Mouse (Mus musculus): ENCODE measurements around the gene Elobl. TPM values are rescaled to one million over a fixed set of nuclear protein-coding genes. Genes with fewer than 3 reads are reported as not detected.

The Elobl gene
- polyA plus RNA-seq, 1 experiment from 2014 or later = not detected

DNA sequence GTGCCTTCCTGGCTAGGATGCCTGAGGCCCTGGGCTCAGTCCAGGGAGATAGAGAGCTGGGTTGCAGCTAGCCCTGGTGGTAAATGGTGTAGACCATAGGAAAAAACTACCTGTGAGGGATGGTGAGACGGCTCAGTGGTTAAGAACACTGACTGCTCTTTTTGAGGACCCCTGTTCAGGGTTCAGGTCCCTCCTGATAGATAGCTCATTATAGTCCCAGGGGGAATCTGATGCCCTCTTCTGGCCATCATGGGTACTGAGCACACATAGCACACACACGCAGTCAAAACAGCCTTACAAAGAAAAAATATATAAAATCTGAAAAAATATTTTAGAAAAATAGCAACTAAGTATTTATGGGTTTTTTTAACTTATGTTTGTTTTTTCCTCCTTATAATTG is 9.6 kb upstream of the Elobl start:
- Histone ChIP-seq H3K27me3 (ENCODE audit: control insufficient read depth, insufficient read depth, low read length) (no peaks in the 10 kb centered on the region), H3K9ac (ENCODE audit: low read length) (no peak overlapping the region), H3K36me3 (ENCODE audit: control insufficient read depth, insufficient read depth, low read length) (no peaks in the 10 kb centered on the region), H3K27ac (ENCODE audit: low read length) (no peak overlapping the region), H3K4me2 (ENCODE audit: low read depth, low read length) (no peak overlapping the region), H3K9me3 (replicated peaks; ENCODE audit: control insufficient read depth, low read length) (no peaks in the 10 kb centered on the region), H3K4me3 (replicated peaks; ENCODE audit: low read length) (no peak overlapping the region), H3K4me1 (ENCODE audit: control insufficient read depth, insufficient read depth, low read length) (0 out of 2 replicates have a peak, but pooled peaks cover 4% of the 10 kb centered on the region)
- no peak for ATAC-seq (ENCODE audit: insufficient read depth, low FRiP score)
- WGBS = 95% methylated on average over 2 of the region's 2 CpGs

DNA sequence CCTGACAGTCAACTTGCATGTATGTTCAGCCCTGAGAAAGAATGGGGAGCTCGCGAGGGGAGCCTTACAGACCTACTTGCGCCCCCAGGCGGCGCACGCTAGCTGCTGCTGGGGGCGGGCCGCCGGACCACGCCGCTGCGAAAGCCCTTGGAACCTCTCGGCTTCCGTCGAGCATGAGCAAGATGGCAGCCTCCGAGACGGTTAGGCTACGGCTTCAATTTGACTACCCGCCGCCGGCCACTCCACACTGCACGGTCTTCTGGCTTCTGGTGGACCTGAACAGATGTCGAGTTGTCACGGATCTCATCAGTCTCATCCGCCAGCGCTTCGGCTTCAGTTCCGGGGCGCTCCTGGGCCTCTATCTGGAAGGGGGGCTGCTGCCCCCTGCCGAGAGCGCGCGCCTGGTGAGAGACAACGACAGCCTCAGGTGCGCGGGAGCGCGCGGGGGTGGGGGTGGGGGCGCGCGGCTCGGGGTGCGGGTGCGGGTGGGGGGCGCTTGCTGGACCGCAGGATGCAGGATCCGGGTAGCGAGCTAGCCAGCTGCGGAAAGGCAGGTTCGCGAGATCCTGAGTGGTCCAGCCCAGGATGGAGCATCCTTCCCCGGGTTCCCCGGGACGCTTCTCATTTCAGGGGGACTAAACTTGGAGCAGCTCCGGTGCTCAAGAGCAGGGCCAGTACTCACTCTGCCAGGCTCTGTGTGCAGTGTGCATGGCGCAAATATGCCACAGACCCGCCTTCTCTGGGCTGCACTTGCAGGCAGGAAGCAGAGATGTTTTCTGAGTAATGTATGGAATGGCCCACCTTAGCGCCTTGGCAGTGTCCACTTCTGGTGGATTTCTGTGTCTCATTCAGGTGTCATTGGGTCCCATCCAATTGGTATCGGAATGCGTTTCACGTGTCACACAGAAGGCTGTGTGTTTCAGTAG is 7.3 kb upstream of the Elobl start:
- Histone ChIP-seq H3K36me3 (ENCODE audit: control insufficient read depth, insufficient read depth, low read length) (no peaks in the 10 kb centered on the region), H3K4me3 (replicated peaks; ENCODE audit: low read length) (peak overlapping the region; percentile 68), H3K27me3 (ENCODE audit: control insufficient read depth, insufficient read depth, low read length) (no peaks in the 10 kb centered on the region), H3K9ac (ENCODE audit: low read length) (peak overlapping the region; percentile 83), H3K27ac (ENCODE audit: low read length) (peak overlapping the region; percentile 73), H3K9me3 (replicated peaks; ENCODE audit: control insufficient read depth, low read length) (no peaks in the 10 kb centered on the region), H3K4me2 (ENCODE audit: low read depth, low read length) (peak overlapping the region; percentile 74), H3K4me1 (ENCODE audit: control insufficient read depth, insufficient read depth, low read length) (0 out of 2 replicates have a peak, but pooled peaks cover 4% of the 10 kb centered on the region)
- peak; percentile 82 for ATAC-seq (ENCODE audit: insufficient read depth, low FRiP score)
- WGBS = 2% methylated on average over 62 of the region's 62 CpGs

DNA sequence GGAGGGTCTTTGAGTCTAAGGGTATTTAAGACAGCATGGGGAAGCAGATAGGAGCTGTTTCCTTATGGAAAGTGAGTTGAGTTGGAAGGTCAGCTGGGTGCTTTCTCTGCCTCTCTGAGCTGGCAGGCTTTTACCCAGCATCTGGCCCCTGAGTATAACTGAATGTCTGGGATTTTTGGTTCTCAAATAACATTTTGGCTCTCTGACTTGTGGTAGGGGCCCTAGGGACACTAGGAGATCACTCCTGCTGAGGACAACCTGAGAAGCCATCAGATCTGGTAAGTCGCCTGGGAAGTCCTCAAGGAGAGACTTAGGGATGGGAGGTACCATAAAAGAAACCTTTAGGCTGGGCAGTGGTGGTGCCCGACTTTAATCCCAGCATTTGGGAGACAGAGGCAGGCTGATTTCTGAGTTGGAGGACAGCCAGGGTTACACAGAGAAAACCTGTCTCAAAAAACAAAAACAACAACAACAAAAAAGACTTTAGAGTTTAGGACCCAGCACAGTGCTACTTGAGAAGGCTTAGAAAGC is 3.5 kb upstream of the Elobl start, which contains the start of gene Coil:
Gene Coil, plus strand, starts transcription at position 51 of the 531 bp plus-strand sequence.
- 0 out of 2 replicates have a peak, but pooled peaks cover 4% of the 10 kb centered on the region for H3K4me1 ChIP-seq (ENCODE audit: control insufficient read depth, insufficient read depth, low read length)
- no peak within 1 kb of the TSS for H3K4me3 ChIP-seq (replicated peaks; ENCODE audit: low read length)
- no peaks in the 10 kb centered on the region for H3K9me3 ChIP-seq (replicated peaks; ENCODE audit: control insufficient read depth, low read length)
- no peak within 1 kb of the TSS for H3K27ac ChIP-seq (ENCODE audit: low read length)
- no peaks in the 10 kb centered on the region for H3K27me3 ChIP-seq (ENCODE audit: control insufficient read depth, insufficient read depth, low read length)
- ATAC-seq (ENCODE audit: insufficient read depth, low FRiP score) = no peak; the same call in 1 of the 2 replicates
- no peak within 1 kb of the TSS for H3K9ac ChIP-seq (ENCODE audit: low read length)
- no peak within 1 kb of the TSS for H3K4me2 ChIP-seq (ENCODE audit: low read depth, low read length)
- WGBS = 42% methylated on average over 2 of the region's 2 CpGs
- H3K36me3 ChIP-seq (ENCODE audit: control insufficient read depth, insufficient read depth, low read length) = no peaks in the 10 kb centered on the region

DNA sequence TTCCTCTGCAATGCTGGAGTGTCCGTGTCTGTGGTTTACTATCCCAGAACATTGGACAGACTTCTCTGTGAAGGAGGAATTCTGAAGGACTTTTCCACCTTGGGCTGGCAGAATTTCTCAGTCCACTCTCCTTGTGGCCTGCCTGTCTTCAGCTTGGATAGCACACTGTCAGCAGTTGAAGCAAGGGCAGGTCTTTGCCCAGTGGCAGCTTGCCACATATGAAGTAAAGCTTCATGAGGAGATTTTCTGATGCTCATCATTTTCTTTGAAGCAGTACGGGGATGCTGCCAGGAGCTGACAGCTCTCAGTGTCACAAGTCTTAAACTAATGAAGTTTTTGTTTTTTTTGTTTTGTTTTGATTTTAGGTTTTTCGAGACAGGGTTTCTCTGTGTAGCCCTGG is 7.9 kb downstream of the Elobl start:
- WGBS = 76% methylated on average over 3 of the region's 3 CpGs

DNA sequence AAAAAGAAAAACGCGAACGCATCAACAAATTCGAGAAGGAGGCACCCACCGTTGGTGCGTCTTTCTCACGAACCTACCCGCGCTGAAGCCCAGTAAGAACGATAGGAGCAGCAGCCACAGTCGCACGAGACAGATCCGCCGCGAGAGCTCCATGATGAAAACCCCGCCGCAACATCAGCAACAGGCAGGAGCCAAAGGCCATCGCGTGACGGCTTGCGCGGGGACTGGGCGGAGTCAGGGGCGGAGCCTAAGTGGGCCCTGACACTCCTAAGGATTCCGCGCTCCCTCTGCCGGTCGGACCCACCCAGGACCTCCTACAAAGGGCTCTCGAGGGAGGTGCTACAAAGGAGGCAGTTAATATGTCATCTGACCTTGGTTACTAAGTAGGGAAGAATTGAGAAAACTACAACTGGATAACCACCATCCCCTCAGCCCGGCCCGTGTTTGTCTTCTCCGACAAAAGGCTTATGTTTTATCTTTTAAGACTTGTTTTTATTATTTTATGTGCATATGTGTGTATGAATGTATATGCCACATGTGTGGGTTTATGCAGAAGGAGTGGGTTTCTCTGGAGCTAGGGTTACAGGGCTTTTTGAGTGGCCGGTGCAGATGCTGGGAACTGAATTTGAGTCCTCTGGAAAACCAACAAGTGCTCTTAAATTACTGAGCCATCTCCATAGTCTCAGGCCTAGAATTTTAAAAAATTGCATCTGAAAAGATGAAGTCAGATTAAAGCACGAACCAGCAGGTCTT is 11.3 kb downstream of the Elobl start, which contains the start of gene Scpep1:
Gene Scpep1, minus strand, starts transcription at position 249 of the 753 bp plus-strand sequence.
- Histone ChIP-seq H3K9ac (ENCODE audit: low read length) (peak within 1 kb of the TSS; percentile 72), H3K4me1 (ENCODE audit: control insufficient read depth, insufficient read depth, low read length) (peaks cover 12% of the 10 kb centered on the region), H3K36me3 (ENCODE audit: control insufficient read depth, insufficient read depth, low read length) (no peaks in the 10 kb centered on the region), H3K27me3 (ENCODE audit: control insufficient read depth, insufficient read depth, low read length) (no peaks in the 10 kb centered on the region), H3K4me2 (ENCODE audit: low read depth, low read length) (peak within 1 kb of the TSS; percentile 58), H3K9me3 (replicated peaks; ENCODE audit: control insufficient read depth, low read length) (no peaks in the 10 kb centered on the region), H3K27ac (ENCODE audit: low read length) (peak within 1 kb of the TSS; percentile 64; the same call in 1 of the 2 replicates), H3K4me3 (replicated peaks; ENCODE audit: low read length) (peak within 1 kb of the TSS; percentile 63)
- peak; percentile 98 for ATAC-seq (ENCODE audit: insufficient read depth, low FRiP score)
- 4% methylated on average over 34 of the region's 34 CpGs for WGBS

More for the DNA sequence above, 7.9 kb downstream of the Elobl start:
- no peak overlapping the region for H3K27ac ChIP-seq (ENCODE audit: low read length)
- ATAC-seq (ENCODE audit: insufficient read depth, low FRiP score) = no peak
- peaks cover 7% of the 10 kb centered on the region for H3K4me1 ChIP-seq (ENCODE audit: control insufficient read depth, insufficient read depth, low read length)
- H3K27me3 ChIP-seq (ENCODE audit: control insufficient read depth, insufficient read depth, low read length) = no peaks in the 10 kb centered on the region
- H3K9me3 ChIP-seq (replicated peaks; ENCODE audit: control insufficient read depth, low read length) = no peaks in the 10 kb centered on the region
- H3K36me3 ChIP-seq (ENCODE audit: control insufficient read depth, insufficient read depth, low read length) = no peaks in the 10 kb centered on the region
- H3K9ac ChIP-seq (ENCODE audit: low read length) = no peak overlapping the region
- H3K4me2 ChIP-seq (ENCODE audit: low read depth, low read length) = no peak overlapping the region
- H3K4me3 ChIP-seq (replicated peaks; ENCODE audit: low read length) = no peak overlapping the region

DNA sequence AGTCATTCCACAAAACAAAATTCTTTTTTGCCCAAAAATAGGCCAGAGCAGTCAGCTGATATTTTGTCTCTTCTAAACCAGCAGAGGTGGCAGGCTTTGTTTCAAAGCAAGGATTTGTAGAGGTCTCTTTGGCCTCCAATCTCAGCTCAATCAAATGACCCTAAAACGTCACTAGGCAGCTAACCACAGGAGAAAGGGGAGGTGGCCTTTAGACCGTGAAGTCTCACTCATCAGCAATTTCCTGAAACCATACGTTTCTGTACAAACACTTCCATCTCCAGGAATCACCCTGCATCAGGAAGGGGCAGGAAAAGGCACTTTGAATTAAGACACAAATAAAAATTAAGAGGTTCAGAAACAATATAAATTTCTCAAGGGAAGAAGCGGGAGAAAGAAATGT is 11.9 kb downstream of the Elobl start:
- no peaks in the 10 kb centered on the region for H3K36me3 ChIP-seq (ENCODE audit: control insufficient read depth, insufficient read depth, low read length)
- peak overlapping the region; percentile 72 for H3K9ac ChIP-seq (ENCODE audit: low read length)
- 0% methylated on average over 4 of the region's 4 CpGs for WGBS
- H3K4me2 ChIP-seq (ENCODE audit: low read depth, low read length) = peak overlapping the region; percentile 58
- H3K4me1 ChIP-seq (ENCODE audit: control insufficient read depth, insufficient read depth, low read length) = peaks cover 12% of the 10 kb centered on the region
- H3K9me3 ChIP-seq (replicated peaks; ENCODE audit: control insufficient read depth, low read length) = no peaks in the 10 kb centered on the region
- no peaks in the 10 kb centered on the region for H3K27me3 ChIP-seq (ENCODE audit: control insufficient read depth, insufficient read depth, low read length)
- peak overlapping the region; percentile 64; the same call in 1 of the 2 replicates for H3K27ac ChIP-seq (ENCODE audit: low read length)
- peak; percentile 60; the same call in 1 of the 2 replicates for ATAC-seq (ENCODE audit: insufficient read depth, low FRiP score)
- H3K4me3 ChIP-seq (replicated peaks; ENCODE audit: low read length) = peak overlapping the region; percentile 63

DNA sequence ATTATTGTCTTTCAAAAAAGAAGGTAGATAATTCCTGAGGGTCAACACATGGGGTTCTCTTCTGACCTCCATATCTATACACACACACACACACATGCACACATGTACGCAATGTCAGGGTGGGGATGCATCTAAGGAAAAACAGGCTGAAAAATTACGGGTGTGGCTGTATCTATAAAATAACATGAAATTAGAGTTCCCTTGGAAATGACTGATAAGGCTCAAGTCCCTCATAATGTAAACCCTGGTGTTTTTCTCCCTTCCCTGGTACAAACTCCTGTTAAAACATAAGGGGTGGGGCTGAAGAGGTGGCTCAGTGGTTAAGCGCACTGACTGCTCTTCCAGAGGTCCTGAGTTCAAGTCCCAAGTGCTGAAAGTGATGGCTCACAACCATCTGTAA is 13.1 kb downstream of the Elobl start:
- H3K9me3 ChIP-seq (replicated peaks; ENCODE audit: control insufficient read depth, low read length) = no peaks in the 10 kb centered on the region
- H3K27ac ChIP-seq (ENCODE audit: low read length) = no peak overlapping the region
- H3K9ac ChIP-seq (ENCODE audit: low read length) = no peak overlapping the region
- 85% methylated on average over 3 of the region's 3 CpGs for WGBS
- H3K4me3 ChIP-seq (replicated peaks; ENCODE audit: low read length) = no peak overlapping the region
- no peak for ATAC-seq (ENCODE audit: insufficient read depth, low FRiP score)
- H3K4me1 ChIP-seq (ENCODE audit: control insufficient read depth, insufficient read depth, low read length) = peaks cover 12% of the 10 kb centered on the region
- H3K27me3 ChIP-seq (ENCODE audit: control insufficient read depth, insufficient read depth, low read length) = no peaks in the 10 kb centered on the region
- no peak overlapping the region for H3K4me2 ChIP-seq (ENCODE audit: low read depth, low read length)
- H3K36me3 ChIP-seq (ENCODE audit: control insufficient read depth, insufficient read depth, low read length) = no peaks in the 10 kb centered on the region

DNA sequence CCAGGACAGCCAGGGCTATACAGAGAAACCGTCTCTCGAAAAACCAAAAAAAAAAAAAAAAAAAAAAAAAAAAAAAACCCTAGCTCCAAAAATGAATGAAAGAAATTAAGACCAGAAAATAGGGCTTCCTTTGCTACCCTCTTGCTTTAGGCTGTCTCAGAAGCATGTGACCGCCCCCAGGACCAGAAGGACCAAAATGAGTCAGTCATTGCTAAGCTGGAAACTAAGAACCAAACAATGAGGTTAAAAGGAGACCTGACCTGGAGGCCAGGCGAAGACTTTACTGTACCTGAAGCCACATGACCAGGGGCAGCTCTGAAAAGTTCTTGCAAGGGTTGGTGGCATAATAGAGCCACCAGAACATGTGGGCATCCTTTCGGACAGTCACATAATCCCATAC is 14.6 kb downstream of the Elobl start:
- Histone ChIP-seq H3K4me3 (replicated peaks; ENCODE audit: low read length) (no peak overlapping the region), H3K9ac (ENCODE audit: low read length) (no peak overlapping the region), H3K36me3 (ENCODE audit: control insufficient read depth, insufficient read depth, low read length) (no peaks in the 10 kb centered on the region), H3K9me3 (replicated peaks; ENCODE audit: control insufficient read depth, low read length) (no peaks in the 10 kb centered on the region), H3K4me1 (ENCODE audit: control insufficient read depth, insufficient read depth, low read length) (peaks cover 12% of the 10 kb centered on the region), H3K27ac (ENCODE audit: low read length) (no peak overlapping the region), H3K27me3 (ENCODE audit: control insufficient read depth, insufficient read depth, low read length) (no peaks in the 10 kb centered on the region), H3K4me2 (ENCODE audit: low read depth, low read length) (no peak overlapping the region)
- WGBS = 90% methylated on average over 5 of the region's 5 CpGs
- no peak for ATAC-seq (ENCODE audit: insufficient read depth, low FRiP score)

Measured in stomach, embryonic 16.5 days (tissue).